Mouse (Mus musculus) heart, adult 2 months (tissue): ENCODE measurements around the gene Rbp2.

ENCODE experiments used
- CTCF ChIP-seq: fragments of 200-600 bp; IDR thresholded peaks from 2 replicates; pipeline ENCODE4 v1.8.1; 2022; ENCODE audit warnings: antibody characterized with exemption, mild to moderate bottlenecking, moderate library complexity
- POLR2A ChIP-seq: fragments of 200-500 bp; IDR thresholded peaks from 2 replicates; pipeline ENCODE4 v1.6.1; 2011; ENCODE audit warnings: mild to moderate bottlenecking, low read depth, low read length, control low read depth; ENCODE audit not compliant: insufficient read depth

- TF ChIP-seq CTCF (no peak), POLR2A (no peak)
Observed at GRCm38 (mm10) chr9:98485815-98486214, at the start of gene Rbp2.
